Comparison of ENCODE assay signal across 8 mouse cellular contexts in genomic region chr17:15830766-15831644, GRCm38 (mm10). TPM values are rescaled to one million over a fixed set of nuclear protein-coding genes. Genes with fewer than 3 reads are reported as not detected.
A peak's percentile ranks its signal among the peaks of the same experiment; 100 is the strongest.
DNase-seq lines count a peak whose midpoint lies in the region; ATAC-seq and TF ChIP-seq lines count a peak whose summit lies in the region.

Rgmb (minus strand) TSS chr17:15831039.

- H3K27ac ChIP-seq in lung, embryonic 14.5 days (ENCODE audit: low read depth): peak within 1 kb of the TSS; percentile 69; the same call in 1 of the 2 replicates
- peak within 1 kb of the TSS; percentile 85 for H3K27ac ChIP-seq in forebrain, embryonic 14.5 days (ENCODE audit: low read depth, low read length)
- peak within 1 kb of the TSS; percentile 94 for H3K27ac ChIP-seq in midbrain, embryonic 12.5 days (replicated peaks)

- H3K36me3 ChIP-seq in lung, embryonic 14.5 days (ENCODE audit: insufficient read depth): no peaks in the 10 kb centered on the region
- H3K36me3 ChIP-seq in forebrain, embryonic 14.5 days (ENCODE audit: control insufficient read depth, insufficient read depth, low read length): no peaks in the 10 kb centered on the region
- H3K36me3 ChIP-seq in midbrain, embryonic 12.5 days: no peaks in the 10 kb centered on the region

- peak within 1 kb of the TSS; percentile 60 for H3K4me3 ChIP-seq in lung, embryonic 14.5 days (ENCODE audit: low read depth, low read length)
- peak within 1 kb of the TSS; percentile 53 for H3K4me3 ChIP-seq in forebrain, embryonic 14.5 days (ENCODE audit: low read depth, low read length)
- peak within 1 kb of the TSS; percentile 70 for H3K4me3 ChIP-seq in midbrain, embryonic 12.5 days

- peak; percentile 34; the same call in 1 of the 2 replicates for TF ChIP-seq CTCF in lung, embryonic 14.5 days (IDR thresholded peaks at IDR 0.05; ENCODE audit: low read depth)

- H3K9ac ChIP-seq in lung, embryonic 14.5 days: peak within 1 kb of the TSS; percentile 66
- H3K9ac ChIP-seq in forebrain, embryonic 14.5 days (ENCODE audit: low read length): peak within 1 kb of the TSS; percentile 77
- H3K9ac ChIP-seq in midbrain, embryonic 12.5 days (replicated peaks): peak within 1 kb of the TSS; percentile 84

- under 1% methylated on average over 55 of the region's 55 CpGs for WGBS in lung, embryonic 14.5 days
- WGBS in forebrain, embryonic 14.5 days: under 1% methylated on average over 52 of the region's 55 CpGs
- under 1% methylated on average over 53 of the region's 55 CpGs for WGBS in midbrain, embryonic 12.5 days

- DNase-seq in lung, embryonic 14.5 days: peak; percentile 56
- no peak for DNase-seq in lung, postnatal 25 days (ENCODE audit: low spot score)
- peak; percentile 26 for DNase-seq in adrenal gland, postnatal 25 days
- DNase-seq in forebrain, embryonic 14.5 days (ENCODE audit: low spot score): peak; percentile 64
- DNase-seq in layer of hippocampus, postnatal 36 days: peak in 1 of 2 experiments; percentile 35
- DNase-seq in ovary, adult 18-20 months (ENCODE audit: low spot score): no peak

- peak; percentile 36; the same call in 1 of the 2 replicates for ATAC-seq in lung, embryonic 14.5 days (ENCODE audit: insufficient read depth)
- peak; percentile 19 for ATAC-seq in forebrain, embryonic 14.5 days
- peak; percentile 23 to 31 for ATAC-seq in hematopoietic stem cell, adult 5-6 weeks (replicated peaks in 1 of 2; ENCODE audit: insufficient read depth in 1 of 2, low FRiP score in 2 of 2, low TSS enrichment in 1 of 2, low read depth in 1 of 2, poor library complexity in 2 of 2, severe bottlenecking in 2 of 2)
- peak; percentile 51 for ATAC-seq in midbrain, embryonic 12.5 days (ENCODE audit: low FRiP score, low read depth)

- H3K9me3 ChIP-seq in lung, embryonic 14.5 days (ENCODE audit: low read depth, low read length): no peaks in the 10 kb centered on the region
- H3K9me3 ChIP-seq in forebrain, embryonic 14.5 days (replicated peaks; ENCODE audit: control insufficient read depth, low read length): no peaks in the 10 kb centered on the region
- no peaks in the 10 kb centered on the region for H3K9me3 ChIP-seq in midbrain, embryonic 12.5 days

- H3K4me1 ChIP-seq in lung, embryonic 14.5 days (ENCODE audit: insufficient read depth): no peaks in the 10 kb centered on the region; the same call in 1 of the 2 replicates
- peaks cover 8% of the 10 kb centered on the region; the same call in 1 of the 2 replicates for H3K4me1 ChIP-seq in forebrain, embryonic 14.5 days (ENCODE audit: control insufficient read depth, insufficient read depth, low read length)
- H3K4me1 ChIP-seq in midbrain, embryonic 12.5 days: peaks cover 31% of the 10 kb centered on the region

- H3K4me2 ChIP-seq in lung, embryonic 14.5 days: peak within 1 kb of the TSS; percentile 95
- H3K4me2 ChIP-seq in forebrain, embryonic 14.5 days (ENCODE audit: low read length): peak within 1 kb of the TSS; percentile 80
- H3K4me2 ChIP-seq in midbrain, embryonic 12.5 days (replicated peaks): peak within 1 kb of the TSS; percentile 77

- no peaks in the 10 kb centered on the region for H3K27me3 ChIP-seq in lung, embryonic 14.5 days (ENCODE audit: insufficient read depth, low read length)
- no peaks in the 10 kb centered on the region for H3K27me3 ChIP-seq in forebrain, embryonic 14.5 days (replicated peaks; ENCODE audit: control insufficient read depth, insufficient read depth, low read length)
- H3K27me3 ChIP-seq in midbrain, embryonic 12.5 days: no peaks in the 10 kb centered on the region

RNA-seq across cellular contexts. Expression of gene Rgmb, which starts in this region (rescaled TPM):
- polyA plus RNA-seq in lung, embryonic 14.5 days (2014; fragmentation: Nextera tagmentation; extraction: Ambion mirVana): 17.6 and 18.9 TPM in 2 replicates
- total RNA-seq in adrenal gland, postnatal 25 days (2021): 12.5 and 18.1 TPM in 2 replicates
- 46.5 and 51.1 TPM in 2 replicates for polyA plus RNA-seq in forebrain, embryonic 14.5 days (2014; fragmentation: Nextera tagmentation; extraction: Ambion mirVana)
- total RNA-seq in hematopoietic stem cell, adult 5-6 weeks (2017): 0.69 and 0.99 TPM in 2 replicates
- total RNA-seq in layer of hippocampus, postnatal 36 days (2021): 10 to 100 TPM; 76.0 to 82.0 TPM
- polyA plus RNA-seq in midbrain, embryonic 12.5 days (2016; fragmentation: Nextera tagmentation; extraction: Ambion mirVana): 101 and 124 TPM in 2 replicates

Comparison
In these comparisons a context has a peak if more than half of its experiments do, and no peak if none do; other contexts are left out.
1. DNase-seq: peak in lung, embryonic 14.5 days (single experiment), adrenal gland, postnatal 25 days (single experiment) and forebrain, embryonic 14.5 days (single experiment); none in lung, postnatal 25 days (single experiment) and ovary, adult 18-20 months (single experiment).
2. Peak in ATAC-seq in hematopoietic stem cell, adult 5-6 weeks; RNA of the gene not detected or under 1 TPM.
3. Peak in every context shown above with its lines, with median percentiles within 50 percentile points of each other: ATAC-seq, H3K27ac ChIP-seq, H3K4me2 ChIP-seq, H3K4me3 ChIP-seq and H3K9ac ChIP-seq.